Mouse (Mus musculus) forebrain, embryonic 10.5 days (tissue): ENCODE measurements around the gene Tstd3. TPM values are rescaled to one million over a fixed set of nuclear protein-coding genes. Genes with fewer than 3 reads are reported as not detected.

Source experiments
- DNase-seq: peaks from one replicate; pipeline ENCODE4 v3.0.0-alpha.2; 2017; ENCODE audit warnings: low spot score; ENCODE audit errors: extremely low spot score
- H3K27ac ChIP-seq: fragments of 300-500 bp; sonication (generic); 2 replicates; pipeline ENCODE4 v1.5.1; 2016; ENCODE audit warnings: mild to moderate bottlenecking
- H3K27me3 ChIP-seq: fragments of 300-500 bp; sonication (generic); 2 replicates; pipeline ENCODE4 v1.6.1; 2016; ENCODE audit warnings: mild to moderate bottlenecking; ENCODE audit not compliant: poor library complexity, severe bottlenecking
- H3K36me3 ChIP-seq: fragments of 300-500 bp; sonication (generic); replicated peaks from 2 replicates; pipeline ENCODE4 v1.6.1; 2016; ENCODE audit warnings: mild to moderate bottlenecking, moderate library complexity
- H3K4me1 ChIP-seq: fragments of 300-500 bp; sonication (generic); 2 replicates; pipeline ENCODE4 v1.6.1; 2016
- H3K4me3 ChIP-seq: fragments of 300-500 bp; sonication (generic); 2 replicates; pipeline ENCODE4 v1.5.1; 2016; ENCODE audit warnings: mild to moderate bottlenecking, moderate library complexity
- H3K9me3 ChIP-seq: fragments of 300-500 bp; sonication (generic); 2 replicates; pipeline ENCODE4 v1.6.1; 2016; ENCODE audit warnings: mild to moderate bottlenecking, moderate library complexity
- WGBS: fragments of 180-500 bp; shearing (Covaris S2); methylation state at CpG from one replicate; pipeline ENCODE4 v1.1.7; 2016; 5-methylcytosine and 5-hydroxymethylcytosine counted together
- polyA plus RNA-seq: library from polyadenylated mRNA; unstranded; fragments of >200 nt; fragmentation: Nextera tagmentation; extraction: Ambion mirVana; gene quantifications from 2 replicates; pipeline ENCODE4 v1.2.1, GENCODE M21; 2016

The Tstd3 gene
- polyA plus RNA-seq = 24.3 and 25.2 TPM in 2 replicates

DNA sequence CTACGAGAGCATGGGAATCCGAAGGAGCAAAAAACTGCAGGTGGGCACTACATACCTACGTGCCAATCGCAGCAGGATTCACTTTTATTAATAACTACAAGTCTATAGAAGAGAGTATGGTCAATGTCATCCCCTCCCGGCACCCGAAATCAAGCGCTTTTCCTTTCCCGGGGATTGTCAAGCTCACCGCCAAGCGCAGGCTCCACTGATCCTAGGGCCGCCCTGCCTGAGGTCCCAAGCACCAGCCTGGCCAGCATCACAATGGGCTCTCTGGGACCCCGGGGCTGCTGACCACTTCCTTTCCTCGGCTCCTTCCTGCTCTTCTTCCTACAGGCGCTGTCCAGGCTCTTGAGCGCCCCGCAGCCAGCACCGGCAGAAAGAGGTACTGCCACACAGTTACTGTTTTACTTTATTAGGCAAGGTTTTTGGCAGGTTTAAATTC, at the start of gene Tstd3, which contains the start of gene Usp45:
Gene Tstd3, minus strand, starts transcription at position 350 of the 442 bp plus-strand sequence.
Gene Usp45, plus strand, starts transcription at position 294 of the 442 bp plus-strand sequence.
- Histone ChIP-seq H3K4me3 (peak within 1 kb of the TSS; percentile 68), H3K27ac (peak within 1 kb of the TSS; percentile 81), H3K4me1 (peaks cover 8% of the 10 kb centered on the region), H3K36me3 (peaks cover 2% of the 10 kb centered on the region; the same call in 1 of the 2 replicates), H3K27me3 (no peaks in the 10 kb centered on the region), H3K9me3 (no peaks in the 10 kb centered on the region)
- WGBS = 1% methylated on average over 17 of the region's 17 CpGs
- peak; percentile 78 for DNase-seq

DNA sequence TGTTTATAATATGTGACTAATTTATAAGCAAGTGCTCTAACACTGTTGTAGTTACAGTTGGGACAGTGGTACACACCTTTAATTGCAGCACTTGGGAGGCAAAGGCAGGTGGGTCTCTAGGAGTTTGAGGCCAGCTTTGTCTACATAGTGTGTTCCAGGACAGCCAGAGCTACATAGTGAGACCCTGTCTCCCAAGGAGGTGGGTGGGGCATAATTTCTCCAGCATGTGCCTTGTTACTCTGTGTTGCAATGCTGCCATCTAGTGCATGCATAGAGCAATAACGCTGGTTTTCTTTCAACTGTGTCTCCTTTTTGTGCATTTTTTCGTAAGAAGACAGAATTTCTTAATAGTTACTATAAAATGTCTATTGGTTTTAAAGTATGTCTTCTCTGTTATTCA, 47.0 kb upstream of the Tstd3 start:
- H3K27ac ChIP-seq = no peak overlapping the region
- WGBS = 43% methylated on average over 2 of the region's 2 CpGs
- no peak overlapping the region for H3K4me3 ChIP-seq
- H3K36me3 ChIP-seq = peaks cover 60% of the 10 kb centered on the region
- H3K27me3 ChIP-seq = no peaks in the 10 kb centered on the region
- no peaks in the 10 kb centered on the region for H3K9me3 ChIP-seq
- H3K4me1 ChIP-seq = no peaks in the 10 kb centered on the region
- DNase-seq = peak; percentile 40

DNA sequence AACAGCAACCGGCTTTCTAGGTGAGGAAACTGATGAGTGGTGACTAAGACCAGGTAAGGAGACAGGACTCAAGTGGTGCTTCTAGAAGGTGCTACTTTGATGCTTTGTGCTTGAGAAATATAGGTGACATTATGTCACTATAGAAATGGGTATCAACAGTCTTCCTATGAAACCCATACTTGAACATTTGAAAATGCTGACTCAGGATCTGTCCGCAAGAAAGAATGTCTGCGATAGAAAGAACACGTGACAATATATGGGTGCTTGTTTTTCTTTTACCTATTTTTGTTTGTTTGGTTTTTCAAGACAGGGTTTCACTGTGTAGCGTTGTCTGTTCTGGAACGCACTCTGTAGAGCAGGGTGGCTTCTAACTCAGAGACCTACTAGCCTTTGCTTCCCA, 45.6 kb upstream of the Tstd3 start:
- Histone ChIP-seq H3K27me3 (no peaks in the 10 kb centered on the region), H3K27ac (no peak overlapping the region), H3K36me3 (peaks cover 53% of the 10 kb centered on the region), H3K4me1 (no peaks in the 10 kb centered on the region), H3K9me3 (no peaks in the 10 kb centered on the region), H3K4me3 (no peak overlapping the region)
- no peak for DNase-seq
- WGBS = 94% methylated on average over 6 of the region's 6 CpGs

DNA sequence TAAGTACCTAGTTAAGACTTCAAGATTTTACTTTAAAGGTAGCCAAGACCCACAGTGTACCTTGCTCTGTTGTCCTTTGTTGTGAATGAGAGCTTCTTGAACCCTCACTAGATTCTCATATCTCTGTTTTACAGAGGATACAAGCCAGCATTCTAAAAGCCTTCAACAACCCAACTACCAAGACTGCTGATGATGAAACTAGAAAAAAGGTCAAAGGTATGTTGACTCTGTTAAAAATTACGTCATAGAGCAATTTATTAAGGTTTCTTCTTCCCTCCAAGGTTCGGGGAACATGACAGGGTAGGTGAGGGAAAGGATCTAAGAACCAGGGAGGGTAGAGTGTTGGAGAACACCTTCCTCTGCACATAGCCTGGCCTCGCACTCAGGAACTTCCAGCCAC, 43.6 kb upstream of the Tstd3 start:
- DNase-seq = no peak
- no peaks in the 10 kb centered on the region for H3K9me3 ChIP-seq
- no peak overlapping the region for H3K4me3 ChIP-seq
- H3K4me1 ChIP-seq = no peaks in the 10 kb centered on the region
- WGBS = 92% methylated on average over 3 of the region's 3 CpGs
- no peak overlapping the region for H3K27ac ChIP-seq
- H3K27me3 ChIP-seq = no peaks in the 10 kb centered on the region
- H3K36me3 ChIP-seq = peaks cover 40% of the 10 kb centered on the region

DNA sequence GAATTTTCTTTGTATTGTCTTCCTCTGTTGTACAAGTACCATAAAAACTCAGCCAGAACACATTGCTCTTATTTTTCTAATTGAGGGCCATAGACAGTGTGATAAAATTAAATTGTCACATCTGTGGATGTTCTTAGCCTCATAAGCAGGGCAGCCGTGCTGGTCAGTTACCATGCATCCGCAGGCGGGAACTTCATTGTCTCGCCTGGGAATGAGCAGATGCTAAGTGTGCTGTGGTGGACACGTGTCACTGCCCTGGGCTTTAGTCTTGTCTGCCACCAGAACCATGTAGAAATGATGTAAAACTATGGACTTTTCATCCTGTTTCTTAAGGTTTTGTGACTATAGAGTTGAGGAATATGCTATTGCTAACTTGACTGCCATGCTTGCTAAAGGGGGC, 40.2 kb upstream of the Tstd3 start:
- Histone ChIP-seq H3K36me3 (peaks cover 57% of the 10 kb centered on the region), H3K4me3 (no peak overlapping the region), H3K4me1 (no peaks in the 10 kb centered on the region), H3K27me3 (no peaks in the 10 kb centered on the region), H3K27ac (no peak overlapping the region), H3K9me3 (no peaks in the 10 kb centered on the region)
- no peak for DNase-seq
- WGBS = 79% methylated on average over 5 of the region's 5 CpGs

DNA sequence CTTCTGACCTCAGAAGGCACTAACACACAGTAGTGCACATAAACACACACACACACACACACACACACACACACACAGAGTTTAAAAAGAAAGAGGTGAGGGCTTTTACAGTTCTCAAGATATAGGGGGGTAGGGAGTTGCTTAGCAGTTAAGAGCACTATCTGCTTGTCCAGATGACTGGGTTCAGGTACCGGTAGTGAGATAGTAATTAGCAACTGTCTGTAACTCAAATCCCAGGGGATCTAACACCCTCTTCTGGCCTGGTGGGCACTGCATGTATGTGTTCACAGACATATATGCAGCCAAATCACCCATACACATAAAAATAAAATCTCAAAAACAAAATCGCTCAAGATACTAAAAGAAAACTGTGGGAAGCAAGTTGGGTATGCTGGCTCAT, 34.6 kb upstream of the Tstd3 start:
- Histone ChIP-seq H3K27me3 (no peaks in the 10 kb centered on the region), H3K9me3 (no peaks in the 10 kb centered on the region), H3K4me3 (no peak overlapping the region), H3K27ac (no peak overlapping the region), H3K36me3 (peaks cover 69% of the 10 kb centered on the region), H3K4me1 (no peaks in the 10 kb centered on the region; the same call in 1 of the 2 replicates)
- 91% methylated on average over 2 of the region's 2 CpGs for WGBS
- DNase-seq = no peak

DNA sequence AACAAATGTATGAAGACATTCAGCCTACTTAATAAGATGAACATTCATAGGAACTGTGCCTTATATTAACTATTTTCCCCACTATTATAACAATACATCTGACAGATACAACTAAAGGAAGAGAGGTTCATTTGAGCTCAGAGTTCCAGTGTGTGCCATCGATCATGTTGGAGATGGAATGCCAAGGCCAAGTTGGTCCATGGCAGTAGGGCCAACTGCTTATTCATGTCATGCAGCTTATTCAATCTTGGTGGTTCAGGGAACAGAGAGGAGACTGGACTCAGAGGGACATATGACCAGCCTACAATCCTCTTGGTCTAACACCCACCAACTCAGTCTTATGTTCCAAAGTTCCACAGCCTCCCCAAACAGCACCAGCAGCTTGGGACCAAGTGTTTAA, 34.0 kb upstream of the Tstd3 start:
- H3K27ac ChIP-seq = no peak overlapping the region
- no peaks in the 10 kb centered on the region; the same call in 1 of the 2 replicates for H3K4me1 ChIP-seq
- H3K4me3 ChIP-seq = no peak overlapping the region
- 96% methylated on average over 1 of the region's 1 CpGs for WGBS
- peaks cover 66% of the 10 kb centered on the region for H3K36me3 ChIP-seq
- no peaks in the 10 kb centered on the region for H3K9me3 ChIP-seq
- no peaks in the 10 kb centered on the region for H3K27me3 ChIP-seq
- DNase-seq = no peak

DNA sequence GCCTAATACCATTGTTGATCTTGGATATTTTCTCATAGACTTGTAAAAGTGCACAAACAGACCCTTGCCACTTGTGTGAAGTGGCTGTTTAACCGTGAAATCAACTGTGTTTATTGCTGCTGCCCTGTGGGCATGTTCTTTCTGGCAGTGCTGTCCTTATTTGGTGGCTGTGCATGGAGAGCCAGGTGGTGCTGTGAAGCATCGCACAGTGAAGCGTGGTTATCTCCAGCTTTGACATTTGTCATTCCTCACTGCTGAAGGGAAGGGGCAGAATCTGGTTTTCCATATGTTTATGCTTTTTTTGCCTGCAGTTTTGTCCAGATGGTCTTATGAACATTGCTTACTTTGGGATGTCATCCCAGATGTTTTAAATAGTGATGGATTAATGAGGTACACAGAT, 26.6 kb upstream of the Tstd3 start:
- Histone ChIP-seq H3K27ac (no peak overlapping the region), H3K27me3 (no peaks in the 10 kb centered on the region), H3K4me1 (no peaks in the 10 kb centered on the region; the same call in 1 of the 2 replicates), H3K36me3 (peaks cover 39% of the 10 kb centered on the region), H3K9me3 (no peaks in the 10 kb centered on the region), H3K4me3 (no peak overlapping the region)
- DNase-seq = no peak
- WGBS = 83% methylated on average over 3 of the region's 3 CpGs

DNA sequence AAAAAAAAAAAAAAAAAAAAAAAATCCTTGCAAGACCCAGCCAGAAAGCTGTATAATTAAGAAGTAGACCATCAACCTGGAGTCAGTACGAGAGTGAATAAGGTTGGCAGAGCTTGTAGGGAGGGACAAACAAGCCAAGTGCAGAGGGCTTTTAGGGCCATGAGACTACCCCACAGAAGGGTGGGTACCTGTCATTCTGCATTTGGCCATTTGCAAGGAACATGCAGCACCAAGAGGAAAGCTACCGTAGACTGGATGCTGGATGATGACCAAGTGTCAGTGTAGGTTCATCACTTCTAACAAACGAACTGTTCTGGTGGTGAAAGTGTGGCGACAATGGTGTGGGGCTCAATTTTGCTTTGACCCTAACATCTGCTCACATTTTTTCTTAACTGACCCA, 22.8 kb upstream of the Tstd3 start:
- Histone ChIP-seq H3K4me1 (no peaks in the 10 kb centered on the region), H3K36me3 (peaks cover 63% of the 10 kb centered on the region), H3K27me3 (no peaks in the 10 kb centered on the region), H3K4me3 (no peak overlapping the region), H3K27ac (no peak overlapping the region), H3K9me3 (no peaks in the 10 kb centered on the region)
- no peak for DNase-seq
- 91% methylated on average over 4 of the region's 4 CpGs for WGBS

DNA sequence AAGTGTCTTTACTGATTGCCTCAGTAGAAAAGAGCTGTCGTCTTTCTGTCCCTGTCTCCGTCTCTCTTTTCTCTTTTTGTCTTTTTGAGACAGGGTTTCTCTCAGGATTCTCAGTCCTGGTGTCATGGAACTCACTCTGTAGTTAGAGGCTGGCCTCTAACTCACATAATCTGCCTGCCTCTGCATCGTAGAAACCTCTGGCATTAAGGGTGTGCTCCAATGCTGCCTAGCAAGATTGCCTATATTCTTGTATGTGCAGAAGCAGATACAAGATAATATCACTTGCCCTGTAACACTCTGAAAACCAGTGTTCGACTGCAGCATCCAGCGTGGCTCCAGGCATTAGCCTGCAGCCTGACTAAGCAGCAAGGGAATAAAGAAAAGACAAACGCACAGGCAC, 21.9 kb upstream of the Tstd3 start:
- Histone ChIP-seq H3K27ac (no peak overlapping the region), H3K4me3 (no peak overlapping the region), H3K27me3 (no peaks in the 10 kb centered on the region), H3K9me3 (no peaks in the 10 kb centered on the region), H3K4me1 (no peaks in the 10 kb centered on the region), H3K36me3 (peaks cover 72% of the 10 kb centered on the region)
- no peak for DNase-seq
- WGBS = 88% methylated on average over 6 of the region's 6 CpGs

DNA sequence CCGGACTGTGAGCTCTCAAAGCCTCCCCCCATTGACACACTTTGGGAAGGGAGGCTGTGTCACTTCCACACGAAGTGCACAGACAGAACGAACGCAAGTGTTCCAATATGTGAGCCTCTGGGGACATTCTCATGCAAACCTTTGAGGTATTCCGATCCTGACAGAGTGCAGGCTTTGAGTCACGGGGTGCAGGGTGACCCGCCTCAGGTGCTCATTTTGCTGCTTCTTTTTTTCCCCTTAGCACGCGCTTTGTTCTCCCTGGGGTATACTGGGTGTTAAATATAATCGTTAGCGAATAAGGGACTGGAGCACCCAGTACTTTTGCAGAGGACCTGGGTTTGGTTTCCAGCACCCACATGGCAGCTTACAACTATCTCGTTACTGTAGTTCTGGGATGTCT, 19.3 kb upstream of the Tstd3 start:
- no peaks in the 10 kb centered on the region for H3K9me3 ChIP-seq
- no peak for DNase-seq
- H3K4me1 ChIP-seq = no peaks in the 10 kb centered on the region
- H3K27ac ChIP-seq = no peak overlapping the region
- WGBS = 95% methylated on average over 12 of the region's 12 CpGs
- H3K4me3 ChIP-seq = no peak overlapping the region
- no peaks in the 10 kb centered on the region for H3K27me3 ChIP-seq
- peaks cover 81% of the 10 kb centered on the region for H3K36me3 ChIP-seq

DNA sequence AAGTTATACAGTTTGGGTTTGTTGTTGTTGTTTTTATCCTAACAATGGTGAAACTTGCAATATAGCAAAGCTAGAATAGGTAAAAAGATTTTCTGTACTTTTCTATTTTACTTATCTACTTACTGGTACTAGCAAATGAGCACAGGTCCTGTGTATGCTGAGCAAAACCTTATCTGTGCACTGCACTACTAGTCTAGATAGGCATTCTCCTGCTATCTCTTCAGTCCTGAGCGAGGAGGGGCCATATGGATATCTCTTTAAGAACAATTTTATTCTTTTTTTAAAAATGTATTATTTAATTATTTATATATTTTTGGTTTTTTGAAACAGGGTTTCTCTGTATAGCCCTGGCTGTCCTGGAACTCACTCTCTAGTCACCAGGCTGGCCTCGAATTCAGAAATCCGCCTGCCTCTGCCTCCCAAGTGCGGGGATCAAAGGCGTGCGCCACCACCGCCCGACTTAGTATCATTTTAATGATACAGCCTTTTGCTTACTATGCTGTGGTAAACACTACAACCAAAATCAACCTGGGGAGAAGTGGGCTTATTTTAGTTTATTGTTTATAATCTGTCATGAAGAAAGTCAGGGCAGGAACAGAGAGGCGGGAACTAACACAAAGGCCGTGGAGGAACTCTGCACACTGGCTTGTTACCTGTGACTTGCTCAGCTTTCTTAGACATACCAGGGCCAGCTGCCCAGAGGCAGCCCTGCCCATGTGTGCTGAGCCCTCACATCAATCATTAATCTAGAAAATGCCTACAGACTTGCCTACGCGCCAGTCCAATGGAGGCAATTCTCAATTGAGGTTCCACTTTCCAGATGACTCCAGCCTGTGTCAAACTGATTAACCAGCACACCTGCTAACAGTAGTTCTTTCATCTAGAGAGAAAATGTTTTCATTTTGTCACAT, 14.1 kb upstream of the Tstd3 start:
- 95% methylated on average over 12 of the region's 12 CpGs for WGBS
- Histone ChIP-seq H3K36me3 (peaks cover 55% of the 10 kb centered on the region), H3K4me3 (no peak overlapping the region), H3K27me3 (no peaks in the 10 kb centered on the region), H3K9me3 (no peaks in the 10 kb centered on the region), H3K27ac (no peak overlapping the region), H3K4me1 (peaks cover 6% of the 10 kb centered on the region; the same call in 1 of the 2 replicates)
- no peak for DNase-seq

DNA sequence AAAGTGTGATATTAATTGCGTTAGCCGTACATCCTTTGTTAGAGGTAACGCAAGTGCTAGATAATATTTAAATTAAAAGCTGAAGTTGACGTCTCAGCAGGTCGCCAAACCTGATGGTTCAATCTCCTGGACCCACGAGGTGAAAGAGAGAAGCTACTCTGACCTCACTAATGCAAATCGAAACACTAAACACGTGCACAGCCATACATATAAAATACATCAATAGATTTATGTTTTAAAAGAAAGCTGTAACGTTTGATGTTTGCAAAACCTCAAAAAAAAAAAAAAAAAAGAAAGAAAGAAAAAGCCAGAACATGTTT, 9.9 kb upstream of the Tstd3 start:
- Histone ChIP-seq H3K9me3 (no peaks in the 10 kb centered on the region), H3K27ac (peak overlapping the region; percentile 94; the same call in 1 of the 2 replicates), H3K27me3 (no peaks in the 10 kb centered on the region), H3K36me3 (peaks cover 16% of the 10 kb centered on the region), H3K4me1 (peaks cover 6% of the 10 kb centered on the region; the same call in 1 of the 2 replicates), H3K4me3 (peak overlapping the region; percentile 85)
- WGBS = 16% methylated on average over 9 of the region's 9 CpGs
- no peak for DNase-seq
